Mouse (Mus musculus) CH12.LX (cell line): ENCODE measurements around the gene Cfap157.

ENCODE experiments used
- CHD2 ChIP-seq: IDR thresholded peaks from 2 replicates; pipeline ENCODE4 v1.6.1; 2011; ENCODE audit warnings: low read length, improper control_type of control experiment
- CTCF ChIP-seq, 2 experiments: IDR thresholded peaks in 1 of 2; conservative IDR thresholded peaks in 1 of 2; 2 replicates each; pipeline ENCODE4 v1.5.1; 2011 to 2012; ENCODE audit warnings: low read depth in 2 of 2, low read length in 2 of 2, improper control_type of control experiment in 1 of 2, inconsistent platforms in 1 of 2, mild to moderate bottlenecking in 1 of 2, moderate library complexity in 1 of 2
- E2F4 ChIP-seq: IDR thresholded peaks from 2 replicates; pipeline ENCODE4 v1.6.1; 2011; ENCODE audit warnings: low read depth, low read length, improper control_type of control experiment; ENCODE audit not compliant: insufficient replicate concordance
- ETS1 ChIP-seq: conservative IDR thresholded peaks from 2 replicates; pipeline ENCODE4 v1.6.1; 2012; ENCODE audit warnings: low read depth, mild to moderate bottlenecking, inconsistent platforms, low read length, improper control_type of control experiment, moderate library complexity
- GABPA ChIP-seq: IDR thresholded peaks from 2 replicates; pipeline ENCODE4 v1.6.1; 2012; ENCODE audit warnings: low read depth, low read length, improper control_type of control experiment, inconsistent platforms; ENCODE audit not compliant: insufficient replicate concordance
- POLR2A ChIP-seq: IDR thresholded peaks from 2 replicates; pipeline ENCODE4 v1.6.1; 2011; ENCODE audit warnings: low read depth, mild to moderate bottlenecking, improper control_type of control experiment, low read length
- UBTF ChIP-seq: IDR thresholded peaks from 2 replicates; pipeline ENCODE4 v1.6.1; 2012; ENCODE audit warnings: low read depth, mild to moderate bottlenecking, inconsistent platforms, low read length, improper control_type of control experiment, moderate library complexity
- USF1 ChIP-seq: IDR thresholded peaks from 2 replicates; pipeline ENCODE4 v1.6.1; 2014; ENCODE audit warnings: low read depth, mild to moderate bottlenecking, inconsistent platforms, low read length, improper control_type of control experiment
- ZNF384 ChIP-seq: IDR thresholded peaks from 2 replicates; pipeline ENCODE4 v1.6.1; 2012; ENCODE audit warnings: low read depth, low read length, improper control_type of control experiment, inconsistent platforms

DNA sequence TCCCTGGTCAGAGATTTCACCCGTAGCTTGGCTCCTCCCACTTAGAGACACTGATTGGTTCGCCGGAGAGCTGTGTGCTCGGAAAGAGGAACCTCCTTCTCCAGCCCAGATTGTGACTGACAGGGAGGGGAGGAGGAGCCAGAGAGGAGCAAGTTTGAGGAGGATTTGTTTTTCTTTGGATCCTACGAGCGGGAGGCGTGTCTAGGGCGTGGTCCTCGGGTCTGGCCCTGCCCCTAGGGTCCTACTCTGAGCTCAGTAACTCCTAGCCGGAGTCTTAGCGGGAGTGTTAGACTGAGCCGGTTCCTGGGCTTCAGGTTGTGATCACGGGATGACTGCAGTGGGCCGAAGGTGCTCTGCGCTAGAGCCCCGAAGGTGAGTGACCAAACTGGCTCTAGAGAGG lies 56.8 kb downstream of the Cfap157 start:
- no peak for TF ChIP-seq CTCF (conservative IDR thresholded peaks at IDR 0.05 in 1 of 2, IDR thresholded peaks at IDR 0.05 in 1 of 2; ENCODE audit: low read depth in 2 of 2, low read length in 2 of 2)
- no peak for TF ChIP-seq CHD2
- TF ChIP-seq UBTF, result no peak
- peak; percentile 33; the same call in 1 of the 2 replicates for TF ChIP-seq POLR2A
- no peak for TF ChIP-seq USF1
- TF ChIP-seq ETS1, result no peak
- no peak for TF ChIP-seq GABPA
- no peak for TF ChIP-seq E2F4
- no peak for TF ChIP-seq ZNF384
